Mouse (Mus musculus) lung, postnatal 4 days (tissue): ENCODE results near the gene Coq10a.
A peak's percentile ranks its signal among the peaks of the same experiment; 100 is the strongest.
"Not testable (repeated sequence)": the region's sequence is repeated elsewhere in the genome, so short reads cannot be mapped to it uniquely, and the experiment has no call there.

ENCODE experiments used
- DNase-seq, 2 experiments: peaks; one replicate each; pipeline ENCODE4 v3.0.0; 2021

Coq10a gene

GRCm38 (mm10) chr10:128340257-128340656 lies 28.5 kb downstream of the Coq10a start:
- DNase-seq, result no peak

DNA sequence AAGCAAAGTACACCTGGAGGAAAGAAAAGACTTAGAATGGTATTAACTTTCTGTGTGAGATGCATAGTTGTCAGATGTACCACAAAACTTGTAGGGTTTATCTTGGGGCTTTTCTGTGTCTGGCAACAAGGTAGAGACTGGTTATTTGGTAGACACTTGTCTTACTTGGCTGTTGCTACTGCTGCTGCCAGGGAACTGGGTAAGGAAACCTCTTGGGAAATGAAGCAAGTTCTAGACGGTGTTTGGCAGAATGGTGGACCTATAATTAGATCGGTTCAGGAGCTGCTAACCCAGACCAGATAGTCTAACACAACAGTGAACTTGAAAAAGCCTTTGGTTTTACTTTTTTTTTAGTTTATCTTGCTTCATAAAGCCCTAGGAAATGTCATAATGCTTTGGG lies 29.8 kb downstream of the Coq10a start:
- no peak for DNase-seq

DNA sequence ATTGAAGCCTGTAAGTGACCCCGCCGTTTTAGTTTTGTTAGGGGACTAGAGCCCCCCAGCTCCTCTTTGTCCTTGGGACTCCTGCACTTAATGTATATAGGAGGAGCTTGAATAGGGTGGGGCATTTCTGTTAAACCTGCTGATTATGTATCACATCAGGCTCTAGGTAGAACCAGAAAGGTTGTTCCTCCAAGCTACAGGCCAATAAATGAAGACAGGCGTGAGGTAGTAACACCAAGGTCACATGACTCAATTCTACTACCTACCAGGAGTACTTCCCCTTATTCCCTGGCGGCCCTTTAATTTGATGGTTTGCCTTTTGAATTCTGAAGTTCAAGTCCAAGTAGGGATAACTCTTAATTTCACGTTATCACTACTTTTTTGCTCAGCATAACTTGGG lies 30.4 kb downstream of the Coq10a start:
- no peak for DNase-seq

DNA sequence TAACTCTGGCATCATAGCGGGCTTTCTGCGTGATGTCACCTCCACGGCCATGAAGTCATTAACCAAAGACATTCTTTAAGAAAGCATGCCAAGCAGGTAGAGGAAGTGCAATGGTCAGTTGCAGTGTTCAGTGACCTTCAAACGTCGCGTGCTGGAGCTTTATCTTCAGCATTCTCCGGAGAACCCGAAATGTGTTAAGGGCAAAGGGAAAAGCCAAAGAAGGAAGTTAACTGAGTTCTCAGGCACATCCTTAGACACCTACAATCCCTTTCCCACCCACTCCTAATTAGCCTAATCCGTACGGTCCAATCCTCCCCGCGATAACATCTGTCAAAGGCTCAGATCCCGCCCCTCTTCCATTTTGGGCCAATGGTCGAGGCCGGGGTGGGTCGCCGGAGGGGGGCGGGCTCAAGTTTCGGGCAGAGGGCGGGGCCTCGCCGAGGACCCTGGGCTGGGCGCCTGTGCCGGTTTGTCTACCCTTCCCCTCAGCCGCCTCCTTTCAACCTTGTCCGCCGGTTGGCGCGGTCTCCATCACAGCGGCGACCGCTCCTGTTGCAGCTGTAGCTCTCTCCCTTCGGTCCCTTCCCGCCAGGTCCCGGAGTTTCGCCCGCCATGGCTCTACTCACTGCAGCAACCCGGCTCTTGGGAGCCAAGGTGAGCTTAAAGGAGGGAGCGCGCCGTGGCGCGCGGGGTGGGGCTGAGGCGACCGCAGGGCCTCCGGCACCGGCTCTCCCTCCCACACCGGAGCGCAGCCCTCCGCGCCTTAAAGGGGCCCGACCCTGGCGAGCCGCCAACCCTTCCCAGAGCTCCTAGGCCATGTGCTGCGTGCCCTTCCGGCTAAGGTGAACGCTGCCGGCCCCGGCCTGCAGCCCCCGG lies 31.3 kb downstream of the Coq10a start, which contains the start of gene Cs:
Gene Cs (plus strand): TSS at position 429 of the 876 bp plus-strand sequence.
- DNase-seq, result peak; percentile 97 to 98

DNA sequence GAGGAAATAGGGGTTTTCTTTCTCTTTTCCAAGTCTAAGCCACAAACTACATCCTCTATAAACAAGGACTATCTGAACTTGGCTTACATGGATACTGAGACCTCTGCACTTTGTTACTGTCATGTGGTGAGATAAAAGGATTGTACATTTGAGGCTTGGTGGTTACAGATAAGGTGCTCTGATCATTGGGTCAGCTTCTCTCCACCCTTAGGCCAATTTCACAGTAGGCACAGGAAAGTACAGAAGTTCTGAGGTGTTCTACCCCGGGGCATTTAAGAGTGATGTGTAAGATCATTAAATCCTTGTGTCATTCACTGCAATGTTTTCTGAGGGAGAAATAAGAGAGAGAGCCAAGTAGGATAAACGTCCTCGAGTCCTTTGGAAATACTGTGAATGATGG lies 32.2 kb downstream of the Coq10a start:
- DNase-seq, result no peak

DNA sequence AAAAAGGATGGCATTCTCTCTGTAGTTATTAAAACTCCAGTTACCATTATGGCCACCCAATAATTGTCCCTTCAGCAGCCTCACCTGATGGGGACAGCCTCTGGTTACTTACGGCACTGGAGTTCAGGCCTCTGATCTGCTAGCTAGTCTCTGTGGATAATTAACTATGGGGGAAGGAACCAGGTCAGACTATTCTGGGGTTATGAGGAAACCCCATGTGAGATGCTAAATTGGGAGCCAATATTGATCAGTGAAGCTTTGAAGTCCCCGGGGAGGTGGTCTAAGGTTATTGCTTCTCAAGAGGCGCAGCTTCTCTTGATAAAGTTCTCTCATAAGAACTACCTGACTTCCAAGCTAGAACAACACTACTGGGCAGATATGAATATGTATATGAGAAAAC lies 32.6 kb downstream of the Coq10a start:
- DNase-seq, result no peak

DNA sequence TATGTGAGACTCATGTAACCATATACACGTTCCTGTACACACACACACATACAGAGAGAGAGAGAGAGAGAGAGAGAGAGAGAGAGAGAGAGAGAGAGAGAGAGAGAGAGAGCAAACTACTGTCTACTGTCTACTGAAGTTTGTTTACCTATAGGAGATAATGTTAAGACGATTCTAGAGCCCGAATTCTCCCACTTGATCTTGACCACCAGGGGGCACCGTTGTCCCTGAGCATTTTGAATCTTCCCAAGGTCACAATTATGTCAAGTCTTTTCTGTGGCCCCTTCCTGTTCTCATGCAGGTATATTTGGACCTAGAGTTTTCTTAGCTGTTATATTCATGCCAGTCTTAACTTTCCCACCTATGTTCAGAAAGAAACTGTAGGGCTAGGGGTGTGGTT lies 33.2 kb downstream of the Coq10a start:
- DNase-seq, result peak; percentile 65 to 84

GRCm38 (mm10) chr10:128332358-128333249 lies 36.2 kb downstream of the Coq10a start:
- not testable (repeated sequence) for DNase-seq

DNA sequence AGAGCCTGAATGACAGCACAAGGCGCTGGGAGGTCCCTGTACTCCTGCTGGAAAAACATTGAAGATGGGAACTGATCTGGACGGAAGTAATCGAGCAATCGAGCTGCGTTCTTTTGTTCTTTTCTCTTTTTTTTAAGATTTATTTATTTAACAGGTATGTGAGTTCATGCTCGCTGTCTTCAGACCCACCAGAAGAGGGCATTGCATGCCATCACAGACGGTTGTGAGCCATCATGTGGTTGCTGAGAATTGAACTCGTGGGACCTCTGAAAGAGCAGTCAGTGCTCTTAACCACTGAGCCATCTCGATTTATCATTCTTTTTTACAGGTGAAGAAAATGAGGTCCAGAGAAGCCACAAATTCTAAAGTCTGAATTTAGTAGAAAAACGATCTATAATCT lies 41.2 kb downstream of the Coq10a start:
- no peak for DNase-seq

DNA sequence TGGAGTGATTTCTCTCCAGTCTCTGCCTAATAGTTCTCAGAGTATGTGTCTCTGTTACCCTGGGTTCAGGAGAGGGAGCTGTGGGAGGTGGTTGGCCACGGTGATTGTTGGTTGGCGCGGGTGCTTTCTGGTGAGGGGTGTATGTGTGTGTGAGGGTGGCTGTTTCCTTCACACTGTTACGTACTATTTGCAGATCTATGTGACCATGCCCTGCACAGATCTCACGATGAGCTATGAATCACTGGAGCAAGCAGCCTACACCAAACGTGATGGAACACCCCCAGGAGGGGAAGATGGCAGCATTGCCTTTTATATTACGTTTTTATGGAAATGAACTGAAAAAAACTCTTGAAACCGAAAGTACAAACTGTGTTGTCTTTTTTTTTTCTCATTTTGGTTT lies 42.0 kb downstream of the Coq10a start:
- DNase-seq, result no peak

- no peak for DNase-seq
These were observed 45.3 kb downstream of the Coq10a start for GRCm38 (mm10) chr10:128323516-128323915.

DNA sequence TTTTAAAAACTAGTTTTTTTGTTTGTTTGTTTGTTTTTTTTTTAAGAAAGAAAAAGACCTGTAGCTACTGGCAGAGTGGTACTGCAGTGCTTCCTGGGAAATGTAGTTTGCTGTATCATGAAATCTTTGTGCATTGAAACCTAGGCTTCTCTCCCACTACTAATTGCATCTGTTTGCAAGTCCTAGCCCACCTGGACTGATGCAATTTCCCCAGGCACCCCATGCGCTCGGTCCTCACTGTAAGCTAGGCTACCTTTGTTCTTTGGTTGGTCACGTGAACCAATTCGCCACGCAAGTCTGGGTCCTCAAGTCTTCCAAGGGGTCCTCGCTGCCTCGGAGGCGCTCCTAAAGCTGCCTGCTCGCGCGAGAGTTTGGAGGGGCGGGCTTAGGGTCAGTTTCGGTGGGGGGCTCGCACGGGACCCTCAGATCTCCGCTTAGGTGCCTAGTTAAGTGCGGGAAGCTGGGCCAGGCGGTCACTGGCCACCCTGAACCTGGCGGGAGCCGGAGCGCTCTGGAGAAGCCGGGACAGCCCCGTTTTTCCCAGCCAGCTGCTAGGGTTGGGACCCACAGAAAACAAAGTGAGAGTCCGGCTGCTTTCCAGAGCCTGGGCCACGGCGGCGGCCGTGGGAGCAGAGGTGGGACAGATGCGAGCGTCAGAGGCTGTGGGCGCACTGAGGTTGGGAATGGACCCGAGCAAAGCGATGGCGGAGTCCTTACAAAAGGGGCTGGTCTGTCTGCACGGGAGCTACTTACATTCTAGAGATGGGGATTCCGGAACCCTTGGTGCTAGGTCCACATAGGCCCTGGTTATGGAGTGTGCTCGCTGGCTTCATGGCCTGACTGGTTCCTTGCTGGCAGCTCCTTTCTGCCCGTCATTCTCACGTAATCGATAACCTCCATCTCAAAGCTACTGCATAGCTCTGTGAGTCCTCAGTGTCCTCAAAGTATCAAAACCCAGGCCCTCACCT lies 46.4 kb downstream of the Coq10a start, which contains the start of gene Cnpy2:
Gene Cnpy2 (plus strand): TSS at position 319 of the 968 bp plus-strand sequence.
- peak; percentile 90 to 91 for DNase-seq

DNA sequence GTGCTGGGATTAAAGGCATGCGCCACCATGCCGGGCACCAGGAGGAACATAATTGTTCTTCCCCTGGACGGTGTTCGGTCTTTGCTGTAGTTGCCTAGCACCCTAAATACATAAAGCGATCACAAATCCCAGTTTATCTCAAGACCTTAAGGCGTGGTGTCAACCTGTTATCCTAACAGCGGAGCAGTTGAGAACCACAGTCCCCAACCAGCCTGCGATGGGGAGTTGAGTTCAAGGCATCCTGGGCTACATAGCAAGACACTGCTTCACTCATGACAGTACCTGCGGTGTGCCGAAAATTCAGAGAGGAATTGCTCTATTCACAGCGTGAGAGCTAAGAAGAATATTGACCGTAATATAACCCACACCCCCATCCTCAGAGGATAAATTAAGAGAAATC lies 47.2 kb downstream of the Coq10a start:
- no peak for DNase-seq

GRCm38 (mm10) chr10:128315578-128315977 lies 53.2 kb downstream of the Coq10a start:
- DNase-seq, result no peak
